Mouse (Mus musculus): ENCODE results near the gene Phc1.

Phc1 gene

DNA sequence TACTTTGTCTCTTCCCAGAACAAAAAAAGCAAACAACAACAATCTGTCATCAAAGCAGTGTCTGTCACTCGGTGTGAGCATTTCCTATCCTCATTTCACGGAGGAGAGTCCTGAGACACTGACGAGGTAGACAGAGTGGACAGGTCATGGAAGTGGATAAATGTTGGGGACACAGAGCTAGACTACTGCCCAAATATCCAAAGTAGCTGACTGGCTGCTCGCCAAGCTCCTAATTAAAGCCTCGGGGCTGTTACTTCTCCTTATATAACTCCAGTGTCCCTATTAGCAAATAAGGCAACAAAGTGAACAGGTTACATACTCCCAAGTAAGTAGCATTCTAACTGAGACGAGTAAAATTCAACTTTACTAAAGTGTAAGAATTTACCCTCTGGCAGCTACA is 2.8 kb downstream of the Phc1 start:
- DNase-seq = no peak

DNA sequence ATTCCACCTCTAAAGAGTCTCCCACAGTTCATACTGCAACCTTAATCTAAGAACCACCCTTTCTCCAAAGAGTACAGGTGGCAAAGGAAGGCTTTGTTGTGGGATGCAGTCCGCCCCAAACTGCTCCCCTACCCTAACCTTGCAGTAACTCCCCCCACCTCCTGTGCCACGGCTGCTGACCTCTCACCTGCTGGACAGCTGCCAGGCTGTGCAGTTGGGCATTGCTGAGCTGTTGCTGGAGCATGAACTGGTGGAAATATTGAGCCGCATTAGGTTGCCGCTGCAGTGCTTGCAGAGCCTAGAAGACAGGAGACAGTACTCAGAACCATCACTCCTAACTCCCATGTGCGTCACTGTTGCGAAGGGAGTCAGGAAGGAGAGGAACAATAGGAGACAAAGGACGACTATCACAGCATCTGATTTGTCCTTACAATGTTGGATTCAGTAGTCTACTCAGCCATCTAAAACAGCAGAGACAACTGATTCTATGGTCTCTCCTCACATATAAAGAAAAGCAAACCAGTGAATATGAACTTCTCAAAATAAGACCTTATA is 5.5 kb downstream of the Phc1 start:
- DNase-seq = no peak

DNA sequence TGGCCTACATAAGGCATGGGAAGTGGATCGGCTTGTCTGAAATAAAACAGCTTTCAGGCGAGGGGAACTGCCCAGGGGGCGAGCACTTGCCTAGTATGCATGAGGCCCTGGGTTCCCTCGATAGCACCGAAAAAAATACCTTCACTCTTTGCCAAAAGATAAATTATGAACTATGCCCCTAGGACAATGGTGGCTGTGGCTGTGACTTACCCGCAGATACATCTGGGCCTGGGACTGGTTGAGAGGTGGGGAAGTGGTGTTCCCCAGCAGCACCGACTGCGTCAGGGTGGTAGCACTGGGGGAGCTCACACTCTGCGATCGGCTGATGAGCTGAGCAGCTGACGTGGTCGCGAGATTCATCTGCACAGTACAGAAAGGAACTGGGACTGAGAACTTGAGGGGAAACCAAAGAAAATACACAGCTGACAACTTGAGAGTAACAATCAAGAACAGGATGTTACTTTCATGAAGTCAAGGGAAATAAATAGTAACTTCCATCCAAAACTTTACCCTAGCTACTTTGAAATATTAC is 7.2 kb downstream of the Phc1 start:
- DNase-seq = no peak

DNA sequence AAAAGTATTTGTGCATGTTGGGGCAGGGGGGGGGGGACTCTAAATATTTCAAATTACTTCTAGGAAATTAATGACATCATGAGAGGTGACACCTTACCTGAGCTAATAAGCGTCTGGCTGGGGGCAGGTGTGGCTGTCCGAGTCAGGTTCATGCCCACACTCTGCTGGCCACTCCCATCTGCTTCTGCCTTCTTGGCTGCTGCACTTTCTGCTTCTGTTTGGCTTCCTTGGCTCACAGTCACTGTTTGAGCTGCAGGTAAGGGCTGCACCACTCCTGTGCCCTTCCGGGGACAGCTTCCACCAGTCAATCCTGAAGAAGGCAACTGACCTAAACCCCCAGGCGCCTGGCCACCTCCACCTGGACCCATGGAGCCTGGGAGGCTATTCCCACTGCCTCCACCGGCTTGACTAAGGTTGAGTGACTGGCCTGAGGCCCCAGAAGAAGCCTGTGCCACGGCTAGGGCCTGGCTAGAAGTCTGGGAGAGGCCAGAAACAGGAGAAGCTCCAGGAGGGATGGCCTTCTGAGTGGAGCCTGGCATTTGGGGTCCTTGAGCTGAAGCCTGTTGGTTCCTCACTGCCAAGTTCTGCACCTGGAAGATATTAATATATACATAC is 14.9 kb downstream of the Phc1 start:
- no peak for DNase-seq

DNA sequence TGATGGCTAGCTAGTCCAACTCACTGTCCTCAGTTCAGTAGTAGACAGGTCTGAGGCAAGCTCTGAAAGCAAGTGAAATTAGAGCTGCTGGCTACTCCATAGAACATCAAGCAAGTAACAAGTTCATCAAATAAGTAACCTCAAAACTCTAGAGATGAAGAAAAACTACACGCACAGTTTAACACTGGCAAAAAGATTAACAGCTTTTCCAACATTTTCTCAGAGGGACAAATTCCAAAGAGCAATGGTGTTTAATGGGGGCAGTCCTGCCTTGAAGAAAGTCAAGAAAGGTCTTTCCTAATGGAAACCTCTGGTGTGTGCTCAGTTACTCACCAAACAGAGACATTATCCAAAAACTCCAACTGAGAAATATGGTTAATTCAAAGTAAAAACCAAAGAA is 21.6 kb downstream of the Phc1 start:
- DNase-seq = no peak

DNA sequence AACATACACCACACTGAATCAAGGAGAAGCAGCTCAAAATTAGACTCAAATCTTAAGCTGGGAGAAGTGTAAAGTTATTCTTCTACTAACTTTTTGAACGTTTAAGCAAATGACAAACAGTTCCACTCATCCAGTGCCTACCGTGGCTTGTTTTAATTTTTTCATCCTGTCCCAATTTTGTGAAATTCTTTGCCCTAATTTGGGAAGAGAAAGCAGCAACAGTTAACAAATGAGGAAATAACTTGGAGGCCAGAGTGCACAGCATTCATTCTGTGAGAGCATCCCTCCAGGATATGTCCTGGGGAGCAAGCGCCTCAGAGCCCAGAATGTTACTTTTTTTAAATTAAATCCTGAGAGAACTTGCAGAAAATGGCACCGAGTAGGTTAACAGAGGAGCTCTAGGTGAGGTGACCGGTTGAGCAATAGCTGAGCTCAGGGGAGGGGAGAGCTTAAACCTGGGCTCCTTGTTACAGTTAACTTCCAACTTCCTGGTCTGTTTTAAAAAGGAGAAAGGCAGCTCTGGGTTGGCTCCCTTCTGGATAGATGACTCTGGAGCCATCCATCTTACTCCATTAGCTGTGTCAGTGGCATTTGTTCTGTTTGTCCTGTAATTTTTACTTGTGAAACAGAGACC is 30.1 kb downstream of the Phc1 start:
- no peak for DNase-seq

DNA sequence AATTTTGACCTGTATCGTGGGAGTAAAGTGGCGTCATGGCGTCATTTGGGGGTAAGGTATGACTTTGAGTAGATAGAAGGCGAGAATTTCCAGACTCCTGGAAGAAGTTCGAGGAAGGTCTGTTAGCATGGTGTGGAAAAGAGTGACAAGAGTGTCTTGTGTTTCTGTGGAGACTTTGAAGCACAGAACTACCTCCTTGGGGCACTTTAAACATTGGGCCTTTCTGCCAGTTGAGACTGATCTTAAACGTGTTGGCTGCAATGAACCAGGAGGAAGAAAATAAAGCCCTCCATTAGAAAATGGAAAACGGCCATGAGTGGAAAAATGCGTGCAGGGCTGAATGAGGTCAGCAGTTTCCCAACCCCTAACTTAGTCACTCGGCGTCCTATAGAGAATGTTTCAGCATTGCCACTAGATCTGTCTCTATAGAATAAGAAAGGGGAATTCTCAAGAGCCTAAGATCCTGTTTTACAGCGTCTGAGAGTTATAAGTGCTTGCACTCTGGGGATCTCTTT is 30.9 kb downstream of the Phc1 start:
- no peak for DNase-seq

DNA sequence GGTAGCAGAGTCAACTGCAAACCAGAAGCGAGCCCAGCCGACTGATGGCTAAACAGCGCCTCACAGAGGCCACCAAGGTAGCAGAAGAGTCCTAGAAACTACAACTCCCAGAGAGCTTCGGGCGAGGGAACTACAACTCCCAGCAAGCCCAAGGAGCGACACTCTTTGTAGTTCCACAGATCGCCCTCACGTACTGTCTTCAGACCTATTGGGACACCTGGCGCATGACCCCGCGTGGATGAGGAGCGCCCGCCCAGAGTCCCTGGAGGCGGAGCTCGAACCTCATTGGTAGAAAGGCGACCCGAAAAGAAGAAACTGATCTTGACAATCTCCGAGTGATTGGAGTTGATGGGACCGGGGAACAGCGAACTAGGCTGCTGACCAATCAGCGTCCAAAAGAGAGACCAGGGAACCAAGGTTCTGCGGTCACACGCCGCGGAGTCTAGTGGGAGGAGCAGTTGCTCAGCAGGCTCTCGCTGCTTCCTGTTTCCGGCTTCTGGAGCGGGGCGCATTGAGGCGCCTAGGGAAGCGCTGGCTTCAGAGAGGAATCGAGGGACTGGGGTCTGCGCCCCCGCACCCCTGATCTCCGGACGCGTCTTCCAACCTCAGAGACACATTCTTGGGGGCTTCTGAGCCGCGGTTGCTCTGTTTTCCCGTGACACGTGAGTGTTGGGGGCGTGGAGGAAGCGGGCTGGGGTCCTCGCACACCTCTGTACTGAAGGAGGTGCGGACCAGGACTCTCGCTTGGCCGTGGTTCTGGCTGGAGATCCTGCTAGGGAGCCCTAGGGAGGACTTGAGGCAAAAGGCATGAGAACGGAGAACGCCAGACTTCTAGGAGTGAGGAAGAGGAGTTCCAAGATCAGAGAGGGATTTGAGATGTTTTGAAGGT is 31.6 kb downstream of the Phc1 start, which contains the start of gene M6pr:
Gene M6pr, plus strand, starts transcription at position 216 of the 889 bp plus-strand sequence.
- DNase-seq = peak; percentile 99

DNA sequence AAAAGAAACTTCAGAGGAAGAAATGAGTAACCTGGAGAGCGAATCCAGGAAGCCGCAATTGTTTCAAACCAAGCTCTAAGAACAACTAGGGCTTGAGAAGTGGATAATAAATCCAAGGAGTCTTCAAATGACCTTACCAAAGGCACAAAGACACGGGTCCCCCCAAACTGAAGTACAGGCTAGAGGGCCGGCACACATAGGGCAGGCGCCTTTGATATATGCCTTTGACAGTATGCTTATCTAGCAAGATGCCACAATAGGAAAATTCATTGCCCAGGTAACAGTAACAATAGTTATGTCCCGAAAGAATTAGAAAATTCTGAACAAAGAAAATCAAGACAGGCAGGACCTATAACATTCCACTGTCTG is 32.2 kb downstream of the Phc1 start:
- DNase-seq = no peak

DNA sequence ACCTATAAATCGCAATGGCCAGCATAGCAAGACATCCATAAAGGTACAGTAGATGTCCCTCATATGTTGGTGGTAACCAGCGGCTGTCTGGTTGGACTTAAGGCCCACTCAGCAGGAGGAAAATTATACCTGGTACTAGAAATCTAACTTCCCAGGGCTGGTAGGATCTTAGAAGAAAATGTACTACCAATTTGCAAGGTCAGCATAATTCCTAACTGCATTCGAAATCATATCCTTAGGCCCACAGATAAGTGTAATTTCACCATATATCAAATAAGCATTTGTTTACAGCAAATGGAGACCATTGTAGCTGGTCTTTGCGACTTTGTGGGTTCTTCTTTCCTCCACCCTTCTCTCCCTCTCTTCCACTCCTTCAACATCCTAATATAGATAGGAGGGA is 33.7 kb downstream of the Phc1 start:
- no peak for DNase-seq

DNA sequence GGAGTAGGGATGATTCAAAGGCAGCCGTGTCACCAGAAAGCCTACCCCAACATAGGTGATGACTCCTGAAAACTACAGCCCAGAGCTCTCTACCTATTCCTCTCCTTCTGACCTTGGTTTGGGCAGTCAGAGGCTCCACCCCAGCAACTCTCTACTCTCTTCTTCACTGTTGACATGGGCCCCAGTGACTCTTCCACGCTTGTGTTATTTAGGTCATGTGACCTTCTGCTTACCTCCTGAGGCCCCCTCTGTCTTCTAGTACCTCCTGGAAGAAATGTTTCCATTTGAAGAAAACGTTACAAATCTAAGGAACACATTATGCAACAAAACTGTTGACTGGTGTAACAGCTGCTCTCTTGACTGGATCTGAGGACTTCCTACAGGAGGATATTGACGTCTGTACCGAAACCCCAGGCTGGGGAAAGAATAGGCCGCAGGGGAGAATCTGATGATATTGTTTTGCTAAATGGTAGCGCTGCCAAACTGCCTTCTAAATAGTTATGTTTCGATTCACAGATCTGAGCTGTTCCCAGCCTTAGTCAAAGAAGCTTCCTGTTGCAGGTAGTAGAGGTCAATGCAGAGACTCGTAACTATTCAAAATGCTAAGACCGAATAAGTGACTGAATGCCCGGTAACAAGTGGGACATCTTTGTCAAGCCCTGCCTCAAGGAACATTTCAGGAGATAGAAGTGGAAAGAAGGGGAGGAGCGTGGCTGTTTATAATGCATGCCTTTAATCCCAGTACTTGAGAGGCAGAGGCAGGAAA is 35.4 kb downstream of the Phc1 start:
- DNase-seq = no peak

DNA sequence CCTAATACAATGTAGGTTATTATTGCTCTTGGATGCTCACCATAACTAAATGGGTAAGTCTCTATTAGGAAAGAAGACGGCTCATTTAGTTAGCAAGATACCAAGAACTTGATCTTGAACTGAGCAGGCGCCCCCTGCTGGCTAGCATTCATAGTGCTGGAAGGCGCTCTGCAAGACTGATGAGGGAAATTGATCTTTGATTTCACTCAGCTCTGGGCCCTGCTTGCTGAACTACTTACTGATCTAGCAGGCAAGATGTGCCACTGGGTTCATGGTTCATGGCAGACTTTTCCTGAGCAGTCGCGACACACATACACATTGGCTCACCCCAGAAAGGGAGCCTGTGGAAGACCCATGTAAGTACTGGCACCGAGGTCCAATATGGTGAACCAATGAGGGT is 36.0 kb downstream of the Phc1 start:
- DNase-seq = peak; percentile 66

DNA sequence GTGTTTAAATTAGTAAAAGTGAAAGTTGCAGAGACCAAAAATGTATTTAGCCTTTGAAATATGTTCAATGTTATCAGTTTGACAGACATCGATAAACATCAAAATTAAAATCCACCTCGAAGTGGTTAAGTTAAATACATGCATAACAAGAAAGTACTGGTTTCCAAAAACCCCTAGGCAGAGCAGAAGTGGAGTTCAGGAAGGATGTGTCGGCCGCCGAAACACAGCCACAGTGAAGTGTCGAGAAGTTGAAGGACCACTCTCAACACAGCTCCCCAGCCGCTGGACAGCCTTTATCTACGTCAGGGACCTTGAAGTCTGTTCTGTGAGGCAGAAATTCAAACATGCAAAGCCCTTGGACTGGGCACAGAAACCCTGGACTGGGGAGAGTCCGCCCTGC is 36.8 kb downstream of the Phc1 start:
- DNase-seq = no peak

DNA sequence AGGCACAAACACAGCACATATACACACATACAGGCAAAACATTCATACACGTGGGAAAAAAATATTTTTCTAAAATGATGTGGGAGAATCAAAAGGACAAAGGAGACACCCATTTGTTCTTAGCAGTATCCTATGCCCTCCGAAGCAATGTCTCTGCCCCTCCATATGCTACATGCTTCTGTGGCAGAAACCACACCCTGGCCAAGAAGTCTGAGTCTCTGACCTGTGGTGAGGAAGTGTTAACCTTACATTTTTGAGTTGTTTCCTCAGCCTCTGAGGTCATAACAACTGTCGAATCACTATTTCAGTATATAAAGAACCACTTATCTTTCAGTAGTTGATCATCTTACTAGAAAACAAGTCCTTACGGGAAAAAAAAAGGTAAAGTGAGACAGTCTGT is 37.7 kb downstream of the Phc1 start:
- DNase-seq = no peak

DNA sequence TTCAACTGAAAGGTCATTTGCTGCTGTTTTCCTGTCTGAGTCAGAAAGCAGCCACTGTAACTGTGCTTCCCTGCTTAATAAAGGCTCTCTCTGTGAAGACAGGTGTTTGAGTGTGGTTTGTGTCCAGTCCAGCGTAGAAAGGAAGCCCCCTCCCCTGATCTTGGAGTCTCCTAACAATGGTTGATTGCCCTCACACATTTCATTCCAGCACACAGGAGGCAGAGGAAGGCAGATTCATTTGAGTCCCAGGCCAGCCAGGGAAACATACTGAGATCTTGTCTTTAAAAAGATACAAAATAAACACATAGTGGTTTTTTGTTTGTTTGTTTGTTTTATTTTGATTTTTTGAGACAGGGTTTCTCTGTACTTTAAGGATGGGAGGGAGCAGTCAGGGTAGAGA is 38.2 kb downstream of the Phc1 start:
- DNase-seq = no peak

DNA sequence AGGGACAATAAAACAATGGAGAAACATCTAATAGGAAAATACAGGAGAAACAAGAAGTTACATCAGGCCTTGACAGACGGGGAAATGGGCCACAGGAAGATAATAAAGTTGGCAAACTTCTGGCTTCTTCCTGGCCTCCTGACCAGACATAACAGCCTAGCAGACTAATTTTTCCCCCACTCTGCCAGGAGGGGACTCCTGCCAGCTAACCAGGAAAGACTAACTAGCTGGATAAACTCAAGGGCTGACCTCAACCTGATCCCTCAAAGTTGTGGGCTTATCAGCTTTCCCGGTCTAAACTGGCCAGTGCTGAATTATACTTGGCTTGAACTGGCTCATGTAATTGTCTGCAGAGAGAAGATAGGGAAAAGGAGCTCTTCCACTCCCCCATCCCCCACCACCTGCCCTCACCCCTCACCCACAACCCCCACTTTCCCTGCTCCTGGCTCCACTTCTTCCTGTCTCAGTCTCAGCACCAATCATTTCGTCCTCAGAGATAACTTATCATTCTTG is 40.7 kb downstream of the Phc1 start:
- DNase-seq = no peak

DNA sequence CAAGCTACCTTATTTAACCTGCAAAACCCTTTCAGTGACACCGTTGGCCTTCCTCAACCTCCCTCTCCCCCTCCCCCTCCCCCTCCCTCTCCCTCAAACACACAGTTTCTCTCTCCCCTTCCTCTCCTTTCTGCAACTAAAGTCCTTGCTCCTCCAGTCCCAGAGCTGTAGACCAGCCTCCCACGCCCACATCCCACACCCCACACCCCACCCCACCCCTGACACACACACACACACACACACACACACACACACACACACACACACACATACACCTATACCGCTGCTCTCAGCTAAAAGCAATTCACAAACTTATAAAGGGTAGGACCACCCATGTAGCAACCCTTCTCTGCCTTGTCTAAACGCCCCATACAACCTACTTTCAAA is 42.1 kb downstream of the Phc1 start:
- no peak for DNase-seq

DNA sequence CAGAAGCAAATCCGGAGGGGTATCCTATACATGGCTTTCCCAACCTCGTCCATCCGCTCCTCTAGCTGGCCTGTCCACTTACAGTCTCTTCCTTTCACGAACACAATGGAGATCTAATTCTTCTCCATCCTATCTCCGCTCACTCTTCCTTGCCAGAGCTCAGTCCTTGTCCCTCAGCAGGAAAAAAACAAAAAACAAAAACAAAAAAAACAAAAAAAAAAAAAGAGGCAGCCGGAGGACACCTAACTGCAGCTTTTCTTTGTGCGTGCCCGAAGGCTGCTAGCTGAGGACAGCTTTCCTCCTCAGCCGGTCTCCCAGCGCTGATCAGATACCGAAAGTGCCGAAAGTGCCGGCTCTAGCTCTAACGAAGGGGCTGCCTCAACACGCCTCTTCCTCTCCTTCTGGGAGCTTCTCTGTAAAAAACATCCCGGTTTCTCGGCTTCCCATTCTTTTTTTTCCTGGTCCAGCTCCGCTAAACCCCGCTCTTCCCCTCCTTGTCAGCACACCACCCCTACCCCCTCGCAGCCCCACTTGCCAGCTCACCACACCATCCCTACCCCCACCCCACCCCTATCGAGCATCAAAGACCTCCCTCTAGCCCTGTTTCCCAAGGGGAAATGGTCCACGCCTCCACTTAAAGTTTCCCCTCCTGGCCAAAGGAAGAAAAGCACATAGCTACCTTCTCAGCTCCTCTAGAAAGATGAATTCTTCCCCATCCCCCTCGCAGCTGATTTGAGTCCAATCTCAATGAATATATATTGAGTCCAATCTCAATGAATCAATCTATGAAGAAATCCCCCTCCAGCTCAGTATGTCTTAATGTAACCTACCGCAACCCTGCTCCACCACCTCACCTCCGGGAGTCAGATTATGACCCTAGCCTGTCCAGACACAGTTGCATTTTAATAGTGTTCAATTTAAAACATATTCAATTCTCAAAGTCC is 42.8 kb downstream of the Phc1 start:
- DNase-seq = peak; percentile 21

DNA sequence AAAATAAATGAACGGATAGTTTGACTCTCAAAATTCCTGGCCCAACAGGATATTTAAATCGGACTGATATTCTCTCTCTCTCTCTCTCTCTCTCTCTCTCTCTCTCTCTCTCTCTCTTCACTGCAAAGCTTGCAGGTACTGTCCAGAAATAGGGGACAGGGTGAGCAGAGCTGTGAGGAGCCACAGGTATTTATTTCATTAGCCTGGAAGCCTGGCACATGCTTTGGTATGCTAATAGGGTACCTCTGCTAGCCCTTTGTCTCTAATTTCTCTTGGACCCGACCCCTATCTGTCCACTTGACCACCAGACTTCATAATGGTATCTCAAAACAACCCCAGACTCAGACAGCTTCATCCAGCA is 43.5 kb downstream of the Phc1 start:
- DNase-seq = no peak

DNA sequence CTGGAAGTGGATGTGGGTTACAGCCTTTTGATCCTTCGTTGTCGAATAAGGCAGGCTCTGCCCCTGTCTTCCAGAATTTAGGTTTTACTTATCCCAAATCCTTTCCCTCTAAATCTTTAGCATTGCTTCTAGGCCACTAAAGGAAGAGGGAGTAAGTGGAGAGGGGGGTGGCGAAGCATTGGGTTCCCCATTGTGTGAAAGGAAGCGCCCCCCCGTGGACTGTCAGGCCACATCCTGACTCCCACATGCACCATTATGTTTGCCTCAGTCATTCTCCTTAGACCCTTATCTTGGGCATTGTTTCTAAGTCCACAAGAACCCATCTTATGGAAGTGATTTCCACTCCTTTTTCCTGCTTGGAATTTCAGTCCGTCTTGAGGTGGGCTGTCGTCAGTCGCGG is 45.1 kb downstream of the Phc1 start:
- DNase-seq = no peak

DNA sequence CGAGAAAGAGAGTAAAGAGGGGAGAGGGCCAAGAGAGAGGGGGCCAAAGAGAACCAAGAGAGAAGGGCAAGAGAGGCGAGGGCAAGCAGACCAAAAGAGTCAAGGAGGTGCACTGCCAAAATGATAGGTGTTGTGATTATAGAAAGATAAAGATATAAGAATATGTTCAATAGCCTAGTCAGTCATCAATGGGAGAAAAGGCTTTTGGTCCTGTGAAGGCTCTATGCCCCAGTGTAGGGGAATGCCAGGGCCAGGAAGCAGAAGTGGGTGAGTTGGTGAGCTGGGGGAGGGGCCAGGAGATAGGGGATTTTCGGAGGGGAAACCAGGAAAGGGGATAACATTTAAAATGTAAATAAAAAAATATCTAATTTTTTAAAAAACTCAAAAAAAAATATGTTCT is 46.1 kb downstream of the Phc1 start:
- DNase-seq = no peak

All from right cerebral cortex, adult 18-20 months (tissue).